Mouse (Mus musculus) hindbrain, embryonic 14.5 days (tissue): ENCODE data around the gene Dynlt1c. TPM values are rescaled to one million over a fixed set of nuclear protein-coding genes. Genes with fewer than 3 reads are reported as not detected.
"Not testable (repeated sequence)": the region's sequence is repeated elsewhere in the genome, so short reads cannot be mapped to it uniquely, and the experiment has no call there.

Source experiments
- ATAC-seq: fragments of 200-750 bp; cut with Nextera tagmentation; 2 replicates; pipeline ENCODE4 v1.8.0; 2017; ENCODE audit warnings: moderate number of reproducible peaks, mild to moderate bottlenecking, moderate TSS enrichment, moderate library complexity; ENCODE audit not compliant: low FRiP score
- DNase-seq: peaks from one replicate; pipeline ENCODE4 v3.0.0-alpha.2; 2015; ENCODE audit warnings: low spot score
- H3K27ac ChIP-seq: fragments of 300-500 bp; sonication (generic); 2 replicates; pipeline ENCODE4 v1.5.1; 2014; ENCODE audit warnings: mild to moderate bottlenecking, moderate library complexity
- H3K27me3 ChIP-seq: fragments of 300-500 bp; sonication (generic); 2 replicates; pipeline ENCODE4 v1.6.1; 2014; ENCODE audit warnings: mild to moderate bottlenecking, low read length, mixed read lengths; ENCODE audit not compliant: control insufficient read depth, insufficient read depth
- H3K36me3 ChIP-seq: fragments of 300-500 bp; sonication (generic); replicated peaks from 2 replicates; pipeline ENCODE4 v1.6.1; 2014; ENCODE audit not compliant: control insufficient read depth, insufficient read depth
- H3K4me1 ChIP-seq: fragments of 300-500 bp; sonication (generic); replicated peaks from 2 replicates; pipeline ENCODE4 v1.6.1; 2014; ENCODE audit warnings: antibody characterized with exemption, low read length, mixed read lengths; ENCODE audit not compliant: control insufficient read depth, insufficient read depth
- H3K4me2 ChIP-seq: fragments of 300-500 bp; sonication (generic); replicated peaks from 2 replicates; pipeline ENCODE4 v1.6.1; 2014; ENCODE audit warnings: mild to moderate bottlenecking, moderate library complexity
- H3K4me3 ChIP-seq: fragments of 300-500 bp; sonication (generic); replicated peaks from 2 replicates; pipeline ENCODE4 v1.5.1; 2014; ENCODE audit warnings: mild to moderate bottlenecking, low read length
- H3K9ac ChIP-seq: fragments of 300-500 bp; sonication (generic); 2 replicates; pipeline ENCODE4 v1.6.1; 2014
- H3K9me3 ChIP-seq: fragments of 300-500 bp; sonication (generic); 2 replicates; pipeline ENCODE4 v1.6.1; 2016; ENCODE audit warnings: low read length; ENCODE audit not compliant: control insufficient read depth
- WGBS: fragments of 180-500 bp; shearing (Covaris S2); extraction: QIAGEN DNeasy Blood & Tissue Kit; methylation state at CpG from one replicate; pipeline ENCODE4 v1.1.7; 2014; 5-methylcytosine and 5-hydroxymethylcytosine counted together
- polyA plus RNA-seq: library from polyadenylated mRNA; unstranded; fragments of >200 nt; fragmentation: Nextera tagmentation; extraction: Ambion mirVana; gene quantifications from 2 replicates; pipeline ENCODE4 v1.2.1, GENCODE M21; 2014

Dynlt1c gene
- polyA plus RNA-seq, 1 experiment from 2014 or later = 46.8 TPM

- H3K4me2 ChIP-seq, H3K4me3 ChIP-seq, H3K4me1 ChIP-seq, H3K9ac ChIP-seq, DNase-seq, ATAC-seq, H3K9me3 ChIP-seq, H3K36me3 ChIP-seq, H3K27me3 ChIP-seq, H3K27ac ChIP-seq: not testable (repeated sequence)
- 93% methylated on average over 6 of the region's 6 CpGs for WGBS
Observed at GRCm38 (mm10) chr17:6632850-6633249, 31.4 kb downstream of the Dynlt1c start.

DNA sequence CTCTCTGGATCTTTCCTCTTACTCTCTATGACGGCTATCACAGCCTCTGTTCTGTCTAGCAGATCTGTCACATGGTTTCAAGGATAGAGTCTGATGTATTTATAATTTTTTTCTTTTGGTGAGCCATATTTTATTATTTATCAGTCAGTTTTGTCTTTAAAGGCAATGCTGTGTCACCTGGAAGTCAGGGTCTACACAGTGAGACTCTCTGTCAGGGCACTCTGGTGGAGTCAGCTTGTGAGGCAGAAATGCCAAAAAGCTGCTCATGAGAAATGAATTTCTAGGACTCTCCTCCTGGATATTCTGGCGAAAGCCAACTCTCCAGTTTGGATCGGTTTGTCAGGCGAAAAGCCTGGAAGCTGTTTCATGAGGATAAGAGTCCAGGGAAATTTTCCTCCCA, 34.3 kb downstream of the Dynlt1c start:
- not testable (repeated sequence) for H3K9ac ChIP-seq, ATAC-seq, H3K27ac ChIP-seq, H3K9me3 ChIP-seq, H3K27me3 ChIP-seq, H3K4me2 ChIP-seq, H3K4me1 ChIP-seq, H3K4me3 ChIP-seq, H3K36me3 ChIP-seq, DNase-seq
- WGBS = 89% methylated on average over 1 of the region's 4 CpGs

DNA sequence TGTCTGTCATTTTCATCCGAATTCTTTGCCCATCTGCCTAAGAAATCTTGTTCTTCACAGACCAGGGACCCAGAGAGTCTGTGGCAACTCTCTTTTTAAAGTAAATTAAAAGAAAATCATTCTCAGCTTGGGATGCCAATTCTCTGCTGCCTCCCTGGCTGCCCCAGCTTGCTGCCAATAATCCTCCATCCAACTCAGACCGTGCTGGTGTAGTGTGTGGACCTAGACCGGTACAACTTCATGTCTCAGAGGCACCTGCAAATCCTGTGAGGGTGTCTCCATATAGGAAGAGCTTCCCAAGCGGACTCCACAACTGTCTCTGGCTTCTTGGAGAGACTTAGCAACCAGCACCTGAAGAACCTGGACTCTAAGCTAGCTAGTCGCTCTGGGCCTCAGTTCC, 35.4 kb downstream of the Dynlt1c start:
- Histone ChIP-seq H3K27ac (no peak overlapping the region), H3K36me3 (no peaks in the 10 kb centered on the region), H3K4me2 (no peak overlapping the region), H3K9ac (no peak overlapping the region), H3K4me3 (no peak overlapping the region), H3K27me3 (no peaks in the 10 kb centered on the region), H3K4me1 (no peaks in the 10 kb centered on the region), H3K9me3 (no peaks in the 10 kb centered on the region)
- peak; percentile 5 for DNase-seq
- 91% methylated on average over 5 of the region's 5 CpGs for WGBS
- ATAC-seq = no peak

GRCm38 (mm10) chr17:6637434-6637833, 36.0 kb downstream of the Dynlt1c start:
- H3K4me1 ChIP-seq, H3K27ac ChIP-seq, ATAC-seq, H3K27me3 ChIP-seq, H3K4me2 ChIP-seq, H3K9me3 ChIP-seq, H3K36me3 ChIP-seq, H3K4me3 ChIP-seq, H3K9ac ChIP-seq, DNase-seq: not testable (repeated sequence)
- WGBS = 93% methylated on average over 3 of the region's 4 CpGs

DNA sequence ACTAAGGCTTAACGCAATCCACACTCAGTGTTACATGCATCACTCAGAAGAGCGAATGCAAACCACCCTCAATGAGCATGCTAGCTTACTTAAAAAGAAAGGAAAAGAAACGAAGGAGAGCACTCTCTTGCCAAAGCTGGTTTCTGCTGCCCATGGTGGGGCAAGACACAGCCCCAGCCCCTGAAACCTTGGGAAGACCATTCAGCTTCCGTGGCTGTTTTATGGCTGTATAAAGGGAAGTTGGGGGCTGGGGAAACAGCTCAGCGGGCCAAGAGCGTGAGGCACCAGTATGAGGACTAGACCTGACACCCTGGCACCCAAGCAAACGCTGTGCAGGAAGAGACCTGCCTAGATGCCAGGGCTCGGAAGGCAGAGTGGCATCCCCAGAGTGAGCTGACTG, 37.0 kb downstream of the Dynlt1c start:
- 87% methylated on average over 8 of the region's 8 CpGs for WGBS
- DNase-seq, H3K4me1 ChIP-seq: not testable (repeated sequence)

DNA sequence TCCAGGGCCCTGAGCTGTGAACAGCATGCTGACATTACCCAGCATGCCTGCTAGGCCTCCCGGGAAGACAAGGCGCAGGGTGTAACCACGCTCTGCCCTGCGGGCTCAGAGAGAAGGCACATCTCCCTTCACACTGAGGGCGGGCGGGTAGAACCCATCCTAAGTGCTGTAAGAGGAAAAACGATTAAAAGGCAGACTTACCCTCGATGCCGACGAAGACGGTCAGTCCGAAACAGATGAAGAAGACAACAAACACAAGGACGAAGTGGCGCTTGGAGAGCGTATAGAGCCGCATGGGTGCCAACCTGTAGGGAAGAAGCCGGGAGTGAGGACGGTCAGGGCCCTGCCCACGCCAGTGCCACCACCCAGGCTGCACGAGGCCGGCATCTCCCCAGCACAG, 38.0 kb downstream of the Dynlt1c start:
- not testable (repeated sequence) for H3K4me3 ChIP-seq, H3K36me3 ChIP-seq, H3K4me2 ChIP-seq, H3K9me3 ChIP-seq, ATAC-seq, DNase-seq, H3K27me3 ChIP-seq, H3K27ac ChIP-seq, H3K9ac ChIP-seq, H3K4me1 ChIP-seq
- WGBS = 95% methylated on average over 14 of the region's 21 CpGs

More for the DNA sequence above, 37.0 kb downstream of the Dynlt1c start:
- ATAC-seq, H3K9me3 ChIP-seq, H3K36me3 ChIP-seq, H3K9ac ChIP-seq, H3K27ac ChIP-seq, H3K4me3 ChIP-seq, H3K4me2 ChIP-seq, H3K27me3 ChIP-seq: not testable (repeated sequence)

DNA sequence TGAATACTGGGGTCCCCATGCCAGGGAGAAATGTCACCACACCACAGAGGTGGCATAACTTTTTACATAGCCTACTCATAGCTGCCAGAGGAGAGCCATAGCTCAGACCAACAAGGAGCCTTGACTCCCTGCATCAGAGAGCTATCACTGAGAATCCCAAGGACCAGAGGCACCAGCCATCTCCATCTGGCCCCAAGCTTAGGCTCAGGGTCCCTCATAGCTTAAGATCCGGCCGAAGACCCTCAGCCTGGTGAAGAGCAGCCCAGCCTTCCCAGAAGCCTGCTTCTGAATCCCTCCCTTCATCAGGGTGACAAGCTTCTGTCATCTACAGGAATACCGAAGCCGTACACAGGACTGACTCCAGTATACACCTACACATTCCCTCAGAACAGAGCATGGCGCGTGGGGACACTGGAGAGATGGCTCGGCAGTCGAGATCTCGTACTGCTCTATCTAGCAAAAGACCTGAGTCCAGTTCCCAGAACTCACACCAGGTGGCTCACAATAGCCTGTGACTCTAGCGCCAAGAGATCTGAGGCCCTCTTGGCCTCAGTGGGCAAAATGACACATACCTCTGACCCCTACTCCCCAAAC, 38.7 kb downstream of the Dynlt1c start:
- H3K9me3 ChIP-seq, H3K27me3 ChIP-seq, H3K36me3 ChIP-seq, H3K4me1 ChIP-seq, H3K4me2 ChIP-seq, H3K4me3 ChIP-seq, ATAC-seq, H3K9ac ChIP-seq, H3K27ac ChIP-seq: not testable (repeated sequence)
- peak; percentile 8 for DNase-seq
- WGBS = 89% methylated on average over 10 of the region's 10 CpGs

GRCm38 (mm10) chr17:6640771-6641429, 39.4 kb downstream of the Dynlt1c start:
- not testable (repeated sequence) for H3K9ac ChIP-seq, DNase-seq, H3K9me3 ChIP-seq, H3K27me3 ChIP-seq, H3K4me1 ChIP-seq, H3K4me3 ChIP-seq, ATAC-seq, H3K4me2 ChIP-seq, H3K27ac ChIP-seq, H3K36me3 ChIP-seq
- 89% methylated on average over 14 of the region's 14 CpGs for WGBS

DNA sequence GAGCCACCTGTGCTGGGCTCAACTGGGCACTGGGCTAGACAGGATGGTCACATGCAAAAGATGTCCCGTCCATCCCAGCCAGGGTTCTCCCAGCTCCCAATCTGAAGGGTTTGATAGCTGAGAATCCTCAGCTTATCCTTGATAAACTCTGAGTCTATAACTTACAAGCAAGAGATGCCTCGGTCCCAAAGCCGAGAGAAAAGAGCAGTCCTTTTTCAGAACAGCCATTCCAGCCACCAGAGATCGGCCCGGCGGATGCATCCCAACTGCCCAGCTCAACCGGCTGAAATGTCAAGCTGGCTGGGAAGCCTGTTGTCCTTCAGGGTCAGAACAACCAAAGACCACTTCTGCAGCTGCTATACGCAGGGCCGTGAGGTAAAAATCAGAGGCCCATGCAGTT, 42.7 kb downstream of the Dynlt1c start:
- H3K9me3 ChIP-seq, H3K4me1 ChIP-seq, H3K36me3 ChIP-seq, H3K4me3 ChIP-seq, DNase-seq, H3K27me3 ChIP-seq, H3K9ac ChIP-seq, ATAC-seq, H3K27ac ChIP-seq, H3K4me2 ChIP-seq: not testable (repeated sequence)
- WGBS = 87% methylated on average over 8 of the region's 9 CpGs
